Mouse (Mus musculus) hindbrain, embryonic 12.5 days (tissue): Measurements from ENCODE around the gene Tmprss9. TPM values are rescaled to one million over a fixed set of nuclear protein-coding genes. Genes with fewer than 3 reads are reported as not detected.

Experiments
- ATAC-seq: fragments of 200-750 bp; cut with Nextera tagmentation; 2 replicates; pipeline ENCODE4 v1.8.0; 2017; ENCODE audit warnings: moderate TSS enrichment; ENCODE audit not compliant: low FRiP score
- H3K27ac ChIP-seq: fragments of 300-500 bp; sonication (generic); 2 replicates; pipeline ENCODE4 v1.5.1; 2016; ENCODE audit warnings: mild to moderate bottlenecking
- H3K27me3 ChIP-seq: fragments of 300-500 bp; sonication (generic); 2 replicates; pipeline ENCODE4 v1.6.1; 2016; ENCODE audit warnings: mild to moderate bottlenecking
- H3K36me3 ChIP-seq: fragments of 300-500 bp; sonication (generic); 2 replicates; pipeline ENCODE4 v1.6.1; 2016; ENCODE audit warnings: mild to moderate bottlenecking
- H3K4me1 ChIP-seq: fragments of 300-500 bp; sonication (generic); 2 replicates; pipeline ENCODE4 v1.6.1; 2016
- H3K4me2 ChIP-seq: fragments of 300-500 bp; sonication (generic); replicated peaks from 2 replicates; pipeline ENCODE4 v1.6.1; 2016; ENCODE audit warnings: mild to moderate bottlenecking
- H3K4me3 ChIP-seq: fragments of 300-500 bp; sonication (generic); 2 replicates; pipeline ENCODE4 v1.5.1; 2016; ENCODE audit warnings: mild to moderate bottlenecking
- H3K9ac ChIP-seq: fragments of 300-500 bp; sonication (generic); 2 replicates; pipeline ENCODE4 v1.6.1; 2016; ENCODE audit warnings: mild to moderate bottlenecking, moderate library complexity
- H3K9me3 ChIP-seq: fragments of 300-500 bp; sonication (generic); replicated peaks from 2 replicates; pipeline ENCODE4 v1.6.1; 2016; ENCODE audit warnings: mild to moderate bottlenecking
- WGBS: fragments of 180-500 bp; shearing (Covaris S2); methylation state at CpG from one replicate; pipeline ENCODE4 v1.1.7; 2016; 5-methylcytosine and 5-hydroxymethylcytosine counted together
- polyA plus RNA-seq: library from polyadenylated mRNA; unstranded; fragments of >200 nt; fragmentation: Nextera tagmentation; extraction: Ambion mirVana; gene quantifications from 2 replicates; pipeline ENCODE4 v1.2.1, GENCODE M21; 2016

Tmprss9 gene
- polyA plus RNA-seq, 1 experiment from 2014 or later: 0.08 TPM

DNA sequence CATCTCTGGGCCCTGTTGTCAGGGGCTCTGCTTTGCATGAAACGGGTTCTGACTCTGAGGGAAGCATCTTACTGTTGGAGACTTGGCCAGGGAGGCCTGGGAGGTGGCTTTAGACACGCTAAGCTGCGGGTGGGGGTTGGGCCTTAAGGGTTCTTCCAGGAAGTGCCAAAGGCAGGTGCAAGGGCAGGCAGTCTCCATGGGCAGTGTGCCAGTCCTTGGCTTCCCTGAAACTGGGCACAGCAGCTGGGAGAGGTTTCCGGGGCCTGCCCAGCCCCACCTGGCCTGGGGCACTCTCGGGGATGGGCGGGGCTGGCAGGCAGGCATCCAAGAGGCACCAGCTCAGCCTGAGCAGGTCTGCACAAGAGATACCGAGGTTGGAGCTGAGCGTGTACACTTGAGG, 66.0 kb downstream of the Tmprss9 start:
- H3K27ac ChIP-seq: peak overlapping the region; percentile 52; the same call in 1 of the 2 replicates
- H3K9me3 ChIP-seq: no peaks in the 10 kb centered on the region
- no peaks in the 10 kb centered on the region for H3K36me3 ChIP-seq
- no peak overlapping the region for H3K9ac ChIP-seq
- no peak overlapping the region for H3K4me3 ChIP-seq
- ATAC-seq: no peak
- no peak overlapping the region for H3K4me2 ChIP-seq
- peaks cover 71% of the 10 kb centered on the region for H3K27me3 ChIP-seq
- peaks cover 75% of the 10 kb centered on the region for H3K4me1 ChIP-seq
- whole genome bisulfite sequencing: 30% methylated on average over 8 of the region's 8 CpGs

DNA sequence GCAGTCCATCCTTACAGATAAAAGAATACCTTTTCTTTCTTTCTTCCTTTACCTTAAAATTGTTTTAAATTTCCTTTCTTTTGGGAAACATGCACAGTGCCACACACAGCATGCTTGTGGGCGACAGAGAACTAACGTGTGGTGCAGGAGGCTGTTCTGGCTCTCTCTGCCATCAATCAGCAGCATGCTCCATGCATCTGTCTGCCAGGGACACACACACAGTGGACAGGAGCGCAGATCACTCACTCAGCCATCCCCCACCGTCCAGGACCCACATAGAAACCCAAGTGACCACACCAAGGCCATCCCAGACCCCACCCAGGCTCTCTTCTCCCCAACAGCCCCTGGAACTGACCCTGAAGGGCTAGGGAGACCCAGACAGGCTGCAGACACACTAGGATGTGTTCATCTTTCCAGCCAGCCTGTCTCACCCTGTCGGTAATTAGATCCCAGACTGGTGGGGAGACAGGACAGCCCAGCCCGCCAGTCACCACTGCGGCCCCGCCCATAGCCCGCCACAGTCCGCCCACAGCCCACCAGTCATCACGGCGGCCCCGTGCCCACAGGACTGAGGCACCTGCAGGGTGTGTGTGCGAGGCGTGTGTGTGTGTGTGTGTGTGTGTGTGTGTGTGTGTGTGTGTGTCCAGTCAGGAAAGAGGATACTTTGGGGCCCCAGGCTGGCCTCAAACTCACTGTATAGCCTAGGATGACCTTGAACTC, 67.3 kb downstream of the Tmprss9 start:
- Histone ChIP-seq H3K4me3 (peak overlapping the region; percentile 34), H3K9ac (peak overlapping the region; percentile 49), H3K27ac (peak overlapping the region; percentile 66), H3K36me3 (no peaks in the 10 kb centered on the region), H3K4me1 (peaks cover 61% of the 10 kb centered on the region), H3K9me3 (no peaks in the 10 kb centered on the region), H3K4me2 (peak overlapping the region; percentile 70), H3K27me3 (peaks cover 62% of the 10 kb centered on the region)
- peak; percentile 59 for ATAC-seq
- 8% methylated on average over 15 of the region's 15 CpGs for WGBS

DNA sequence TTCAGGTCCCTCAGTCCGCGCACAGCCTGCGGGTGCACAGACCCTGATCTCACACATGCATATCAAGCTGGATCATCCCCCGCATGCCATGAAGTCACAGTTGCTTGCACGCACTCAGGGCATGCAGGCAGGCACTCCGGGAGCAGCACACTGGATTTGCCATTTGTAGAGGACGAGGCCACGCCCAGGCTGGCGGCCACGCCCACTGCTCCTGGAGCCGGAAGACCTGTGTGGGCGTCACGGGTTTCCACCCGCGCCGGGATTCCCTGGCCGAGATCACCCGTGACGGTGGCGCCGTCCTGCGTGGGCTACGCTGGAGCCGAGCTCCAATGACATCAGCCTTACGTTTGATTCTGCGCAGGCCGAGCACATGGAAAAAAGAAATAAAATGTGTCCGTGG, 68.0 kb downstream of the Tmprss9 start:
- Histone ChIP-seq H3K27ac (peak overlapping the region; percentile 52), H3K36me3 (no peaks in the 10 kb centered on the region), H3K9me3 (no peaks in the 10 kb centered on the region), H3K9ac (peak overlapping the region; percentile 49), H3K27me3 (peaks cover 55% of the 10 kb centered on the region), H3K4me3 (peak overlapping the region; percentile 34), H3K4me1 (peaks cover 55% of the 10 kb centered on the region), H3K4me2 (peak overlapping the region; percentile 70)
- 7% methylated on average over 28 of the region's 28 CpGs for WGBS
- peak; percentile 48 for ATAC-seq

DNA sequence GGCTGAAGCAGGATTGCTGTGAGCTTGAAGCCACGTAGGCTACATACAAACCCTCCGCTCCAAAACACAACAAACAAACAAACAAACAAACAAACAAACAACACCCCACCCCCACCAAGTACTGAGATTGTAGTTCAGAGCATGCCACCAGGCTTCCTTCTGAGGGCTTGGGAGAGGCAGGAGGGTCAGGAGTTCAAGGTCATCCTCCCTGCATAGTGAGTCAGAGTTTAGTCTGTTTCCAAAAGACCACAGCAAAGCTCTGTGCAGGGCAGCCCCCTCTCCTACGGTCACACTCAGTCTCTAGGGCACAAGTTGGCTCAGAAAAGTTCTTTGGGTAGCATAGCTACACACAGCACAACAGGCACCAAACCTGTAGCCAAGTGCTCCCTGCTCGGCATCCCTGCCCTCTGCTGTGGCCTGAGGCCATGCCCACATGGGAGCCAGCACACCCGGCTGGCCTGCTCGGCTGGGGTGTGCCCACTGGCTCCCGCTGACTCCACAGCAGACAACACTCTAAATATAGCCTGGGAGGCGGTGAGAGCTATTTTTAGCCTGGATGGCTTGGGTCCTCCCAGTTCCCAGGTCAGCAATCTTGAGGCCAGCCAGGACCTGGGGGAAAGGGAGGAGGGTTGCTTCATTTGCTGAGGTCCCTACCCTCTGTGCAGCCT, 68.8 kb downstream of the Tmprss9 start:
- Histone ChIP-seq H3K9ac (no peak overlapping the region), H3K27ac (no peak overlapping the region), H3K36me3 (no peaks in the 10 kb centered on the region), H3K4me1 (peaks cover 51% of the 10 kb centered on the region), H3K27me3 (peaks cover 47% of the 10 kb centered on the region), H3K4me3 (no peak overlapping the region), H3K4me2 (peak overlapping the region; percentile 70), H3K9me3 (no peaks in the 10 kb centered on the region)
- ATAC-seq: no peak
- 46% methylated on average over 8 of the region's 8 CpGs for WGBS

DNA sequence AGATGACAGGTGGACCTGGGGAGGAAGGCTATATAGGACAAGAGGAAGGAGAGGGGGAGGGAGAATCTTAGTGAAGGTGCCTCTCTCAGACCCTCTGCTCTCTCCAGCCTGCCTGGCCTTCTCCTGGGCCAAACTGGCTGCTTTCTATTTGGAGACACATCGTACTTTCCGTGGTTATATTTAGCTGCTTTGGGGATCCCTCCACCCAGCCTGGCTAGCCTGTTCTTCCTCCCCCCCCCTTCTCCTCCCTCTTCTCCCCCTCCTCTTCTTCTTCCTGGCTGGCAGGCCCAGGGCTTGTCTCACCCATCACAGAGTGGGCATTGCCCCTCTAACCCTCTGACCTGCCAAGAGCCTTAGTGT, 69.3 kb downstream of the Tmprss9 start:
- Histone ChIP-seq H3K4me2 (no peak overlapping the region), H3K27me3 (peaks cover 42% of the 10 kb centered on the region), H3K9ac (no peak overlapping the region), H3K4me1 (peaks cover 46% of the 10 kb centered on the region), H3K27ac (no peak overlapping the region), H3K4me3 (no peak overlapping the region), H3K36me3 (no peaks in the 10 kb centered on the region), H3K9me3 (no peaks in the 10 kb centered on the region)
- no peak for ATAC-seq
- 68% methylated on average over 2 of the region's 2 CpGs for WGBS

DNA sequence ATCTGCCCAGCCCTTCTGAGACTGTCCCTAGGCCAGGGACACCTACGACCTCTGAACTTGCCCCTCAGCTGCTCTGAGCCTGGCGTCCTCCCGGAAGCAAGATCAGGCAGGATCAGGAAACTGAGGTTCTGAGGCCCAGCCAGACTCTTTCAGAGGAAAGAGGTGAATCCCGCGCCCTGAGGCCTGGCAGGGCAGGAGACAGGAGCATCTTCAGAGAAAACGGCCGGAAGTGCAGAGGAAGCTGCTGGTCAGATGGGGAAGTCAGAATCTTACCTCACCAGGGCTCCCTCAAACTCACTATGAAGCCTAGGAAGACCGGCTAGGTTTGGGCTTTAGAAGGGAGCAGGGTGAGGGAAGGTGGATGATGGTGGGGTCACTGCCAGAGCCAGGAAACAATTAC, 71.3 kb downstream of the Tmprss9 start:
- Histone ChIP-seq H3K4me3 (no peak overlapping the region), H3K4me2 (no peak overlapping the region), H3K9me3 (no peaks in the 10 kb centered on the region), H3K36me3 (no peaks in the 10 kb centered on the region), H3K27ac (no peak overlapping the region), H3K27me3 (peaks cover 22% of the 10 kb centered on the region), H3K4me1 (peaks cover 26% of the 10 kb centered on the region), H3K9ac (no peak overlapping the region)
- no peak for ATAC-seq
- 59% methylated on average over 8 of the region's 8 CpGs for WGBS

DNA sequence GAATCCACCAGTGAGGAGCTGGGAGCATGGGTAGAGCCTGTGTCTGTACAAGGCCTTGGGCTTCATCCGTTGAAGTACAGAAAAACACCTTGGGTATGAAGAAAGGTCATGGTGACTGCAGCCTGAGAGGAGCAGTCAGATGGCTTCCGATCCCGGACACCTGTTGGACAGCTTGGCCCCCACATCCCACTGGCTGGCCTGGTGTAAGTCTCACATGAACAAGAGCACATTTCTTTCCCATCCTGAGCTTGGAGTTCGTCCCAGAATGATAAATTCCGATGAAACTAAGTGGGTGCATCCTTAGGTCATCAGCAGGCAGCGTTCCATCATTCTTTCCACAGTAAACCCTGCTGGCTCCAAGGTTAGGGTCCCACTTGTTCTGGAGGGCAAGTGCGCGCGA, 72.1 kb downstream of the Tmprss9 start:
- Histone ChIP-seq H3K27me3 (peaks cover 16% of the 10 kb centered on the region; the same call in 1 of the 2 replicates), H3K36me3 (no peaks in the 10 kb centered on the region), H3K9me3 (no peaks in the 10 kb centered on the region), H3K4me2 (no peak overlapping the region), H3K27ac (no peak overlapping the region), H3K9ac (no peak overlapping the region), H3K4me3 (no peak overlapping the region), H3K4me1 (peaks cover 23% of the 10 kb centered on the region)
- no peak for ATAC-seq
- WGBS: 82% methylated on average over 9 of the region's 9 CpGs

DNA sequence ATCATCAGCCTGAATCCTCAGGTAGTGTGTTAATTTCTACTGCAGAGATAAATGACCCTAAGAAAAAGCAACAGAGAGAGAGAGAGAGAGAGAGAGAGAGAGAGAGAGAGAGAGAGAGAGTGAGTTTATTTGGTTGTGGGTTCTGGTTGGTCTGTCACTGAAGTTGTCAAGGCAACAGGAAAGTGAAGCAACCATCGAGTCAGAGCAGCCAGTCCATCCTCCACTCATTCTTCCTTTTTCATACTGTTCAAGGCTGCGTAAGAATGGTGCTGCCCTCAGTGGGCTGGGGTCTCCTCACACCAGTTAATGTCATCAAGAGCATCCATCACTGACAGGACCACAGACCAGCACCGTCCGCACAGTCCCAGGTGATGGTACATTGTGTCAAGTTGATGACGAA, 72.6 kb downstream of the Tmprss9 start:
- peaks cover 23% of the 10 kb centered on the region for H3K4me1 ChIP-seq
- no peak overlapping the region for H3K9ac ChIP-seq
- H3K4me2 ChIP-seq: no peak overlapping the region
- no peak for ATAC-seq
- 78% methylated on average over 5 of the region's 5 CpGs for WGBS
- H3K36me3 ChIP-seq: no peaks in the 10 kb centered on the region
- H3K27ac ChIP-seq: no peak overlapping the region
- H3K27me3 ChIP-seq: peaks cover 16% of the 10 kb centered on the region; the same call in 1 of the 2 replicates
- no peak overlapping the region for H3K4me3 ChIP-seq
- no peaks in the 10 kb centered on the region for H3K9me3 ChIP-seq

DNA sequence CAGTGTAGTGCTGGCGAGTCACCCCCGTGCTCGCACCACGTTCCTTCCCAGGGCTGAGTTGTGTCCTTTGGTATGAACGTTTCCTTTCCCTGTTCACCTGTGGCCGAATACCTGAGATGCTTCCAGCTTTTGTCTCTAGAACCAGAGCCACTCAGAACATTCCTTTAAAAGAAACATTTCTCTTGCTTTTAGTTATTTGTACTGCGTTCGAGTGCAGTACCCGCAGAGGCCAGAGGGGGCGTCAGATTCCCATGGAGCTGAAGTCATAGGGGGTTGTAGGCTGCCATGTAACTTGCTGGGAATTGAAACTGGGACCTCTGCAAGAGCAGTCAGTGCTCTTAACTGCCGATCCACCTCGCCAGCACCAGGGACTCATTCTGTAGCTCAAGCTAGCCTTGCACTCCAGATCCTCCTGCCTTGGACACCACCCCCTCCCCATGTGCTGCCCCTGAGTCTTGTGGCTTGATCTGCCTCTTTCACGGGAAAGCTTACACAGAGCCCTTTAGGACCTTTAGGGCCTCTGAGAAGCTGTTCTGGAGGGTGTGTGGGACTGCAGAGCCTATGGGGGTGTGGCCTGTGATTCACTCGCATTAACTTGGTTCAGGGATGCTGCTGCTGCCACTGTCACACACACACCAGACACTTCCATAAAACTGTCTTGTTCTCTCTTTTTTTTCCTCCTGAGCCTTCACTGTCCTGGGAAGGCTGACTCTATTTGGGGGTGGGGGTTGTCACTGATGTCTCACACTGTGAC, 75.2 kb downstream of the Tmprss9 start:
- no peaks in the 10 kb centered on the region for H3K9me3 ChIP-seq
- ATAC-seq: no peak
- H3K4me2 ChIP-seq: no peak overlapping the region
- H3K9ac ChIP-seq: no peak overlapping the region
- peaks cover 7% of the 10 kb centered on the region; the same call in 1 of the 2 replicates for H3K27me3 ChIP-seq
- no peak overlapping the region for H3K27ac ChIP-seq
- 65% methylated on average over 14 of the region's 14 CpGs for WGBS
- no peak overlapping the region for H3K4me3 ChIP-seq
- no peaks in the 10 kb centered on the region for H3K36me3 ChIP-seq
- peaks cover 8% of the 10 kb centered on the region; the same call in 1 of the 2 replicates for H3K4me1 ChIP-seq

DNA sequence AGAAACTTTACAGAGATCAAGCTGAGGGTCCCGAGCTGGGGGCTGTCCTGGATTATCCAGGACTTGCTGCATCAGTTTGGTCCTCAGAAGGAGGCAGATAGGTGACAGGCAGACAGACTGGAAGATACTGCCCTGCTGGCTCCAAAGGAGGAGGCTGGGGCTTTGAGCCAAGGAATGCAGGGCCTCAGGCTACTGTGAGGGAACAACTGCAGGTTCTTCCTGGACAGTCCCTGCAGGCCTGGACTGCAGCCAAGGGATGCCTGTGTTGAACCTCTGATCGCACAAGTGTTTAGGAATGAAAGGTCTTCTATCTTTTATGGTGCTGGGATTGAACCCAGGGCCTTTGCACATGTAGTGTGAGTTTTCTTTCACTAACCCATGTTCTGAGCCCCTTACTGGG, 76.2 kb downstream of the Tmprss9 start:
- no peak for ATAC-seq
- Histone ChIP-seq H3K27ac (no peak overlapping the region), H3K9me3 (no peaks in the 10 kb centered on the region), H3K36me3 (no peaks in the 10 kb centered on the region), H3K4me3 (no peak overlapping the region), H3K4me1 (peaks cover 8% of the 10 kb centered on the region; the same call in 1 of the 2 replicates), H3K27me3 (peaks cover 8% of the 10 kb centered on the region), H3K9ac (no peak overlapping the region), H3K4me2 (no peak overlapping the region)
- 70% methylated on average over 2 of the region's 2 CpGs for WGBS

DNA sequence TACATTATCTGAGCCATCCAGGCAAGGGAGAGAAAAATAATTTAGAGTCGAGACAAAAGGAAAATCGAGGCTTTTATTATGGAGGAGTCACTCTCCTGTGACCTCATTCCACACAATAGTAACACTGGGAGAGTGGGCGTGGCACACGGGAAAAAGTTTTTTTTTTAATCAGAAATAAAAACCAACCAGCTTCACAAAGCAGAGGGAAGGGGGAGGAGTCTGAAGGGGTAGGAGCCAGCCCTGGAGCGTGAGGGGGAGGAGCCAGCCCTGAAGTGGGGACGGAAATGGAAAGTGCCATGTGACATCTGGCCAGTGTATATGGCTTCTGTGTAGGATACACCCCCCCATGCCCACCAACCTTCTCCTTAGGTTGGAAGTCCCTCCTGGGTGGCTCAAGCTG, 76.9 kb downstream of the Tmprss9 start:
- ATAC-seq: no peak
- Histone ChIP-seq H3K9ac (no peak overlapping the region), H3K27me3 (peaks cover 8% of the 10 kb centered on the region), H3K4me2 (no peak overlapping the region), H3K9me3 (no peaks in the 10 kb centered on the region), H3K4me3 (no peak overlapping the region), H3K4me1 (peaks cover 8% of the 10 kb centered on the region; the same call in 1 of the 2 replicates), H3K27ac (no peak overlapping the region), H3K36me3 (no peaks in the 10 kb centered on the region)
- 32% methylated on average over 6 of the region's 6 CpGs for WGBS

DNA sequence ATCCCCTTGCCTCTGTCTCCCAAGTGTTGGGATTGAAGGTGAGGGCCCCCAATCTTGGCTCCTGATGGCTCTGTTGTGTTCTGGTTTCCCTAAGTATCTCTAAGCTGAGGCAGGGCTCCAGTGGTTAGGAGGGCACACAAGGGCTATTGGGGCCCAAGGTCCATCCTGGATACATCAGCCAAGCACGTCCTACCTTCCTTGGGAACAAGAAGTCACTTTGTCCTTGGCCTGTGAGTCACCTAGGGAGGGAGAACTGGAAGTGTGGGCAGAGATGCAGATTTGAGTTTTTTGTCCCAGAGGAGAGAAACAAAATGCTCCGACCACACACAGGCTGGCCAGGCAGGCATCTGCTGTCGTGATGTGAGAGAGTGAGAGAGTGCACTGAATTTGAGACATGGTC, 77.4 kb downstream of the Tmprss9 start:
- ATAC-seq: no peak
- Histone ChIP-seq H3K27me3 (peaks cover 7% of the 10 kb centered on the region), H3K4me1 (peaks cover 8% of the 10 kb centered on the region; the same call in 1 of the 2 replicates), H3K27ac (no peak overlapping the region), H3K36me3 (no peaks in the 10 kb centered on the region), H3K4me3 (no peak overlapping the region), H3K9ac (no peak overlapping the region), H3K4me2 (no peak overlapping the region), H3K9me3 (no peaks in the 10 kb centered on the region)
- WGBS: 87% methylated on average over 3 of the region's 3 CpGs
